Mouse (Mus musculus) retina, postnatal 1 day (tissue): ENCODE measurements at regions not wholly inside any gene's neighbourhood (a gene's known extent, or its start where the extent isn't known, plus 50 kb on each side); places are given as distances from the start of the nearest gene placed in this dataset.

Source experiments
- DNase-seq: peaks from one replicate; pipeline ENCODE4 v3.0.0-alpha.2; 2012

- no peak for DNase-seq
These were observed 59.3 kb upstream of the Bcor start for GRCm38 (mm10) chrX:12219474-12219873.

DNA sequence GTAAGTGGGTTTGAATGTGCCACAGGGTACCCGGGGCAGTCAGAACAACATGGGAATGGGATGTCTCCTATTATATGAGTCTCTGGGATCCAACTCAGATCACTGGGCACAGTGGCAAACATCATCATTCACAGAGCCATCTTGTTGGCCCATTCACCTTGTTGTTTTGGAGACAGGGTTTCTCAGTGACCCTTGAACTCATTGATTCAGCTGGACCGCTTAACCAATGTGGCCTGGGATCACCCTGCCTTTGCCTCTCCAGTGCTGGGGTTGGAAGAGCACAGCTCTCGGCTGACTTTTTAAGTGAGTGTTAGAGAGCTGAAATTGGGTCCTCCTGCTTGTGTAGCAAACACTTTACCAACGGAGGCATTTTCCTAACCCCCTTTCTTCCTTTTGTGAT, 64.2 kb upstream of the Bcor start:
- DNase-seq: no peak

- DNase-seq: peak; percentile 61
These were observed 65.1 kb upstream of the Bcor start for GRCm38 (mm10) chrX:12225116-12225891.

GRCm38 (mm10) chrX:12225892-12226206, 65.7 kb upstream of the Bcor start:
- no peak for DNase-seq

DNA sequence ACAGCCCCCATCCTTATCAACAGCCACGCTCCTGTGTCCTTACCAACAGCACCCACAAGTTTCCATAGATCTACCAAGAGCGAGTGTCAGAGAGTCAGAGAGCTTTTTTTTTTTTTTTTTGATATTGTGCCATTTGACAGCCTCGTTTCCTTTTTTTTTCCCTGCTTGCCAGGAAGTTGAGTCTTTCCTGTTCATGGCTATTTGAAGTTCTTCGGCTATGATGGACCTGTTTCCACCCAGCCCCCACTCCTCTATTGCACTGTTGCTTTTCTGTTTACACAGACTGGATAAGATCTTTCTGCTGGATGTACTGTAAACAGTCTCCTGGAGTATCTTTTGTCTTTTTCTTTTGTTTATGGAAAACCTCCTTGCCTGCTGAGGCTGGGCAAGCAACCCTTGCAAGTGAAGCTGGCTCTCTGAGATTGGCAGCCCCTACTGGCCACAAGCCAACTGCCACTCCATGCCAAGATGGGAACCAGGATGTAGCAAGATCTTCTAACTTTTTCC, 80.4 kb upstream of the Bcor start:
- DNase-seq: no peak

DNA sequence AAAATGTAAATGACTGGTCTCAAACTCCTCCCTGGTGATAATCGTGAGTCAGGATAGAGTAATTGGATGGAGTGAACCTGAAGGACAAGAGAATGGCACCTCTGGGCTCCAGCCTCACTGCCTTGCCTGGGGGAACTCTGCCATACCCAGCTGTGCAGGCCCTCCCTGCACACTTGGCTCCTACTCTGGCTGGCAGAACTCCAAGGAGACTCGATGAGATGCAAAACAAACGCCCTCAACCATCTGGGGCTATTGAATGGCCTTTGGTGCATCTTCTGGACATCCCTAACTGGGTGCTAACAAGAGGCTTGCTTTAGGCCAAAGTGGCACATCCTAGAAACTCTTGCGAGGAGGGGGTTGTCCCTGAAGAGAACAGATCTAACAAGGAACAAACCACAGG, 81.6 kb upstream of the Bcor start:
- peak; percentile 16 for DNase-seq

DNA sequence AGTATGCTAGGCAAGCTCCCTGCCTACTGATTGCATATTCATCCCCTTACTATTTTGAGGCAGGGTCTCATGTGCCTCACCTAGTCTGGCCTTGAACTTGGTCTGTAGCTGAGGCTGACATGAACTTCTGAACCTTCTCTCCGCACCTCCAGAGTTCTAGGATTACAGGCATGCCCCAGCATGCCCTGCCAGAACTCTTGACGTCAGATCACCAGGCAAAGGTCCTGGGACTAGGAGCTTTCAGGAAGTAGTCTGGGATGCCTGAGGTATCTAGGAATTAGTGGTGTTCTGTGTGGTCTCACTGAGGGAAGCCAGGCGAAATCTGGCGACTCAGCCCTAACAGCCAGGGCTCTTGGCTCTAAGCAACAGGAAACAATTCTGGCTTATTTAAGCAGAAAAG, 88.9 kb upstream of the Bcor start:
- DNase-seq: no peak

- DNase-seq: no peak
These were observed 89.8 kb upstream of the Bcor start for GRCm38 (mm10) chrX:12249911-12250310.

DNA sequence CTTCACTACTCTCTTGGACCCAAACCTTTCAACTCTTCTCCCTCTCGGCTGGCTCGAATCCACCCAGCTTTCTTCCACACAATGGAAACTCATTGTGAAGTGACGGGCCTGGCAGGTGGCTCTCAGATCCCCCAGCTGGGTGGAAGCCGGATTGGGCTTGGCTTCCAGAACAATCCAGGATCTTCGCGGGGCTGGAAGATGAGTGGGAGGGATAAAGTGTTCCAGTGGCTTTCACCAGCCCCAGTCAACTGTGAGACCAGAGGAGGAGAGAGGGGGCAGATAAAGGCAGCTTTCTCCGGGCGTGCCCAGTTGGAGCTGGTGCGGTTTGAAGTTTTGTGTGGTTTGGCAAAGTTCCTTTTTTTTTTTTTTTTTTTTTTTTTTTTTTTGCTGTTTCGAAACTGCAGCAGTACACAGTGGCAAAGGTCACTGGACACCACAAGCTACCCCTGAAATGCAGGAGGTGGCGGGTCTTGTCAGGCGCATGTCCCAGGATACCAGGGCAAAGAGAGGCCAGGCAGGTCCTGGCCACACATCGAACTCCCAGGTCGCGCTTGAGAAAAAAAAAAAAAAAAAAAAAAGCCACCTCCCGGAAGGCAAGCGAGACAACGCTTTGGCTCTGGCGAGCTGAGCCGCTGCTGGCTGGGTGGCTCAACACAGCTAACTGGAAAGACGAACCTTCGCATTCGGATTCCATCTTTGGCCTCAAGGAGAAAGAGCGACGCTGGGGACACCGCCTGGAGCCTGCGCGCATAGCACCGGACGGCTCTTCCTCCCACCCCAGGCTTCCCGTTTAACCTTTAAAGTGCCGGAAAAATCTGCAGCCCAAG, 91.9 kb upstream of the Bcor start:
- DNase-seq: peak; percentile 85

DNA sequence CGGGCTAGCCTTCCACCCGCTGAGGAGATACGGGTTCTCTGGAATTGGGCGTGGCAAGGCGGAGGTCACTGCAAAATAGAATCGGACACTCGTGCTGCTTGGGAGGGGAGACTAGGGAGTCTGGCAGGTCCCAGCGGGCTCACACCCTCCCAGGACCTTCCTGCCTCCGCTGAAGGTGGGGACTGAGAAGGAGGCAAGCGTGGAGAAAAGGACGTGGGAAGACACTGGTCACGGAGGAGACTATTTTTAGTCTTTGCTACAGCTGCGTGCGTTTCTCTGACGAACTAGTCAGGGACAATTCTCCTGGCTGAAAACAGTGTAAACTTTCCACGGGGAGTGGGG, 92.5 kb upstream of the Bcor start:
- DNase-seq: no peak

DNA sequence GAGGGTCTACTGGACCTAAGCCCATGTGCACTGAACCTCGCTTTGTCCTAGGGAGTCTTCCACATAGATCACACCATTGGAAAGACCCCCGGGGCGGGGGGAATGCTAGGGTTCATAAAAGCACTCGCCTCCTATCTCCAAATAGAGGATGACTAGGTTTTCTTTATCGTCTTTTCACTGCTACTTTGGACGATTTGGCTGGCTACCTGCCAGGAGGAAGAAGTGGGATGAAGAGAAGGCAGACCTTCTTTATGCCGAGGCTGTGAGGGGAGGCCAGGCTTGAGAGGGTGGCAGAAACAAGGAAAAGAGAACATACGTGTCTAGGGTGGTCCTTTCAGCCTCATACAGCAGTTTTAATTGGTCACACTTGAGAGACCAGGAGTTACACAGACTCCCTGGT, 96.6 kb upstream of the Bcor start:
- no peak for DNase-seq

DNA sequence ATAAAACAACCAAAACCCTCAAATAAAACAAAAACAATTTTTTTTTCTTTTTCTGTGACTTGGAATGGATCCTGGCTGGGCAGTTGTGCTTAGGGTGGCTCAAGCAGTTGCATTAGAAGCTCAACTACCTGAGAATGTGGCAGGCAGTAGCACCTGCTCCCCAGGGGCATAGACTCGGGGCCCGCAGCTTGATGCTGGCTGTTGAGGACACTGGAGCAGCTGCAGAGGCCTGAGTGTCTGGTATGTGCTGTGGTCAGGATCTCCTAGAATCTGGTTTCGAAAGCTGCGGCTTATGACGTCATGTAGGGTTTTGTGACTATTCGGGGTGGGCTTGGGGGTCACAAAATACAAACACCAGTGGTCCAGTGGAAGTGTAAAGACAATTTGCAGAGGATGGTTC, 103.7 kb upstream of the Bcor start:
- no peak for DNase-seq

- DNase-seq: no peak
These were observed 124.6 kb upstream of the Bcor start for GRCm38 (mm10) chrX:12284741-12285140.

DNA sequence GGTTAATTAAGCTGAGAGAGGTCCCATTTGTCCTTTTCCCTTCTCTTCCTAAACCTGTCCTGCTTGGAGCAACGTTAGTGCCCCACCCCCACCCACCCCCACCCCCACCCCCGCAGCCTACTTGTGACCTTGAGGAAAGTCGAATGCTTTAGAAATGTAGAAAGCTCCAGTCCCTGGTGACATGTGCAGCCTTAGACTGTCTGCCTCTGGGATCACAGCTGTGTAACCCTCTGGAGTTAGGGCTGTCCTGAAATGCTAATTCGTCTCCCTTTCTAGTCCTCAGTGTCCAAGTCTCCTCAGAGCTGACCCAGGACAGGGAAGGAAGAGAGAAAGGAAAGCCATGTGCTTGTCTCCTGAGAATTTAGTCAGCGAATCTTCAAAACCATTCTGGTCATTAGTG, 125.0 kb upstream of the Bcor start:
- DNase-seq: no peak

GRCm38 (mm10) chrX:12285976-12286909, 126.1 kb upstream of the Bcor start:
- no peak for DNase-seq

- peak; percentile 15 for DNase-seq
These were observed 126.9 kb upstream of the Bcor start for GRCm38 (mm10) chrX:12286910-12287522.

DNA sequence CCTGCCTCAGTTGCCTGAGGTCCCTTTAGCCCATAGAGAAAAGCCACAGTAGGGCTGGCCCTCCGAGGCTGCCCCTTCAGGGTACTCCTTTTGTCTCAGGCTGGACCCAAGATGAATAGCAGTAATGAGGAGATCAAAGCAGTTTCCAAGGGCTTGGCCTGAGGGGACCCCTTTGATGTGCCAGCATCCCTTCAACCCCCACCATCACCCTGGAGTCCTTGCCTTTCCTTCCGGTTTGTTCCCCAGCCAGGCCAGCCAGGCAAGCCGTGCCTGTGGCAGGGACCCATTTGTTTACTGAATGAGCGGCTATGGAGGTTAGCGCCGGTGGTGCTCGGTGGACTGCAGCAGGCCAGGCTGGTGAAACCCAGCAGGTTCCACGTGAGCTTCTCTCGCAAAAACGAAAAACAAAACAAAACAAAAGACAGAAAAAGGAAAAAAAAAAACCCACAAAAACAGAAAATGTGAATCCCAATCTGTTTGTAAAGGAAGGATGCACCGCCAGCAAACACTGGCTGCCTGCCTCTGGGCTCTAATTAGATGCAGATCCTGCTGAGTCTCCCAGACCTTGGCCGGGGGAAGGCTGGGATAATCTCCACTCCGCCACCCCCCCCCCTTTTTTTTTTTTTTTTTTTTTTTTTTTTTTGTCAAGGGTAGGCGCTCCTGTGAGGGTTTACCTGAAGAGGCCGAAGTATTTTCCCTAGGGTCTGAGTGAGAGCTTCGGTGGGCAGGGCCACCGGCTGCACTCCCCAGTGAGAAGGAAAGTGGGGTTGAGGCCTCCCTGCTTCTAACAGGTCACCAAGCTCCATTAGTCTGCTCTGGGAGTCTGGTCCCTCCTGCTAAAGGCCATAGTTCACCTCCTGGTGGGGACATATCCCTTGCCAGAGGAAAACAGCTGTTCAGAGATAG, 127.8 kb upstream of the Bcor start:
- peak; percentile 34 for DNase-seq

DNA sequence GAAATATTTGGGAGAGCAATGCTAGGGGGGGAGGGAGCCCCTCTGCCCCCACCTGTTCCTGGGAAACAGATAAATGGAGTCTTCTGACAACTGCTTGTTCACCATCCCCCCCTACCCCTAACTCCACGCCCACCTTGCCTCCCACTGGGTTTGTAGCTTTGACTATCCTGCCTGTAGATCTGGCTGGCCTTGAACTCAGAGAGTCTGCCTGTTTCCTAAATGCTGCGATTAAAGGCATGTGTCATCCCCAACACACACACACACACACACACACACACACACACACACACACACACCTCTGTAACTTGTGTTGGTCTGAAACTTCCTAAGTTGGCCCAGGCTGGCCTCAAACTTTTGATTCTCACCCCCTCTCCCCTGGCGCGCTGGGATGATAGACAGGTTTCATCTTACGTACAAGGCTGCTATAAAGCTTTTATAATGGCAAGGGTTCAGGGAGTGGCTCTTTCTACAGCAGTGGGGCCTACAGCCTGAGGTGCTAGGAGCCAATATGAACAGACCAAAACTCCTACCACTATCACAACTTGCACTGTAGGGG, 128.5 kb upstream of the Bcor start:
- DNase-seq: no peak

DNA sequence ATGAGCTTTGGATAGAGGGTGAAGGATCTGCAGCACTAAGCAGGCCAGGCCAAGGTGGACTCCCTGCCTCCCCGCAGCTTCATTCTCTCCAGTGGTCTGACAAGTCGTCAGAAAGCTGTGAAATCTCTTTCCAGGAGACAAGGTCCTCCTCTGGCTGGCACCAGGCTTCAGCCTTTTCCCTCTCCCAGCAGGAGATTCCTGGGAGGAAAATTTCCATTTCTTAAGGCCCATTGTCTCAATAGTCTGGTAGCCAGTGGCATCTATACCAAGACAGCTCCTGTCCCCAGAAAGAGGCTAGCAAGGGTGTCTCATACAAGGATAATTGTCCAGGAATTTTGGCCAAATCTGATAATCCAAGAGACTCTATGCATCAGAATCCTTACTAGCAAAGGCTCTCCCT, 133.0 kb upstream of the Bcor start:
- no peak for DNase-seq

GRCm38 (mm10) chrX:12294452-12294851, 134.3 kb upstream of the Bcor start:
- DNase-seq: no peak

GRCm38 (mm10) chrX:12294941-12295340, 134.8 kb upstream of the Bcor start:
- DNase-seq: no peak
